Mouse (Mus musculus) macrophage (primary cell): ENCODE data around the gene Zfp296. TPM values are rescaled to one million over a fixed set of nuclear protein-coding genes. Genes with fewer than 3 reads are reported as not detected.

Experiments
- polyA plus RNA-seq: library from polyadenylated mRNA; stranded (reverse); fragments of 250-400 nt; gene quantifications from 3 replicates; pipeline ENCODE4 v1.2.4, GENCODE M21; 2018; ENCODE audit warnings: inconsistent platforms

The Zfp296 gene
- polyA plus RNA-seq, 1 experiment from 2014 or later, result 0.24 TPM

Other genes with a start within 250 kb of the Zfp296 start
- gene Ercc1, start 232.5 kb upstream of the Zfp296 start, polyA plus RNA-seq, result 16.4 to 18.9 TPM (median 16.8 TPM) in 3 replicates
- gene Cd3eap, start 217.8 kb upstream of the Zfp296 start, polyA plus RNA-seq, result 12.4 to 20.7 TPM (median 20.5 TPM) in 3 replicates
- 2.8 to 2.9 TPM (median 2.8 TPM) in 3 replicates for gene Ppp1r13l, start 217.5 kb upstream of the Zfp296 start, polyA plus RNA-seq
- gene Ercc2, start 195.3 kb upstream of the Zfp296 start, polyA plus RNA-seq, result 5.6 to 14.2 TPM (median 13.1 TPM) in 3 replicates
- not detected in 3 replicates for gene Klc3, start 173.2 kb upstream of the Zfp296 start, polyA plus RNA-seq
- gene Ckm, start 172.5 kb upstream of the Zfp296 start, polyA plus RNA-seq, result not detected in 3 replicates
- gene Mark4, start 118.5 kb upstream of the Zfp296 start, polyA plus RNA-seq, result 13.7 to 20.2 TPM (median 14.9 TPM) in 3 replicates
- 0.07 TPM in 1 of 3 replicates, not detected in the others for gene Exoc3l2, start 114.0 kb upstream of the Zfp296 start, polyA plus RNA-seq
- 5.7 to 9.3 TPM (median 6.9 TPM) in 3 replicates for gene Bloc1s3, start 68.9 kb upstream of the Zfp296 start, polyA plus RNA-seq
- gene Trappc6a, start 68.9 kb upstream of the Zfp296 start, polyA plus RNA-seq, result 9.4 to 41.1 TPM (median 33.5 TPM) in 3 replicates
- gene Nkpd1, start 59.4 kb upstream of the Zfp296 start, polyA plus RNA-seq, result not detected in 3 replicates
- gene Ppp1r37, start 14.2 kb upstream of the Zfp296 start, polyA plus RNA-seq, result 21.4 to 34.9 TPM (median 23.9 TPM) in 3 replicates
- 16.9 to 46.6 TPM (median 40.7 TPM) in 3 replicates for gene Gemin7, start 308 bp downstream of the Zfp296 start, polyA plus RNA-seq
- gene Clasrp, start 27.2 kb downstream of the Zfp296 start, polyA plus RNA-seq, result 14.0 to 24.9 TPM (median 16.3 TPM) in 3 replicates
- gene Relb, start 52.2 kb downstream of the Zfp296 start, polyA plus RNA-seq, result 11.3 to 29.9 TPM (median 15.3 TPM) in 3 replicates
- 90.5 to 113 TPM (median 108 TPM) in 3 replicates for gene Clptm1, start 87.7 kb downstream of the Zfp296 start, polyA plus RNA-seq
- gene Apoc2, start 100.7 kb downstream of the Zfp296 start, polyA plus RNA-seq, result 31.8 to 82.7 TPM (median 33.3 TPM) in 3 replicates
- not detected in 3 replicates for gene Gm44805, start 104.1 kb downstream of the Zfp296 start, polyA plus RNA-seq
- gene Apoc4, start 104.2 kb downstream of the Zfp296 start, polyA plus RNA-seq, result 1.1 TPM in 1 of 3 replicates, not detected in the others
- 4.3 to 4.7 TPM (median 4.4 TPM) in 3 replicates for gene Apoc1, start 115.4 kb downstream of the Zfp296 start, polyA plus RNA-seq
- gene Apoe, start 121.9 kb downstream of the Zfp296 start, polyA plus RNA-seq, result 11,661 to 20,761 TPM (median 14,221 TPM) in 3 replicates
- gene Tomm40, start 138.2 kb downstream of the Zfp296 start, polyA plus RNA-seq, result 17.8 to 74.1 TPM (median 32.1 TPM) in 3 replicates
- 5.2 to 7.5 TPM (median 5.9 TPM) in 3 replicates for gene Nectin2, start 173.2 kb downstream of the Zfp296 start, polyA plus RNA-seq
- 0.12 to 0.15 TPM (median 0.14 TPM) in 3 replicates for gene Bcam, start 193.7 kb downstream of the Zfp296 start, polyA plus RNA-seq
- gene Cblc, start 219.5 kb downstream of the Zfp296 start, polyA plus RNA-seq, result not detected in 3 replicates
- 11.2 to 30.9 TPM (median 23.0 TPM) in 3 replicates for gene Bcl3, start 245.5 kb downstream of the Zfp296 start, polyA plus RNA-seq